Mouse (Mus musculus) embryonic facial prominence, embryonic 12.5 days (tissue): ENCODE data around the gene Pik3cb. TPM values are rescaled to one million over a fixed set of nuclear protein-coding genes. Genes with fewer than 3 reads are reported as not detected.
A peak's percentile ranks its signal among the peaks of the same experiment; 100 is the strongest.

Experiments
- ATAC-seq: fragments of 200-750 bp; cut with Nextera tagmentation; 2 replicates; pipeline ENCODE4 v1.8.0; 2017; ENCODE audit not compliant: insufficient number of reproducible peaks, insufficient read depth, low FRiP score, low TSS enrichment
- H3K27ac ChIP-seq: fragments of 300-500 bp; sonication (generic); 2 replicates; pipeline ENCODE4 v1.5.1; 2016; ENCODE audit warnings: mild to moderate bottlenecking
- H3K27me3 ChIP-seq: fragments of 300-500 bp; sonication (generic); 2 replicates; pipeline ENCODE4 v1.6.1; 2016; ENCODE audit warnings: mild to moderate bottlenecking, moderate library complexity
- H3K36me3 ChIP-seq: fragments of 300-500 bp; sonication (generic); 2 replicates; pipeline ENCODE4 v1.6.1; 2016; ENCODE audit warnings: mild to moderate bottlenecking
- H3K4me1 ChIP-seq: fragments of 300-500 bp; sonication (generic); 2 replicates; pipeline ENCODE4 v1.6.1; 2016
- H3K4me2 ChIP-seq: fragments of 300-500 bp; sonication (generic); replicated peaks from 2 replicates; pipeline ENCODE4 v1.6.1; 2016; ENCODE audit warnings: mild to moderate bottlenecking, moderate library complexity
- H3K4me3 ChIP-seq: fragments of 300-500 bp; sonication (generic); 2 replicates; pipeline ENCODE4 v1.5.1; 2016; ENCODE audit warnings: mild to moderate bottlenecking
- H3K9ac ChIP-seq: fragments of 300-500 bp; sonication (generic); 2 replicates; pipeline ENCODE4 v1.6.1; 2016; ENCODE audit warnings: mild to moderate bottlenecking, moderate library complexity
- H3K9me3 ChIP-seq: fragments of 300-500 bp; sonication (generic); 2 replicates; pipeline ENCODE4 v1.6.1; 2016; ENCODE audit warnings: mild to moderate bottlenecking, moderate library complexity
- WGBS: fragments of 180-500 bp; shearing (Covaris S2); methylation state at CpG from one replicate; pipeline ENCODE4 v1.1.7; 2016; 5-methylcytosine and 5-hydroxymethylcytosine counted together
- polyA plus RNA-seq: library from polyadenylated mRNA; unstranded; fragments of >200 nt; fragmentation: Nextera tagmentation; extraction: Ambion mirVana; gene quantifications from 2 replicates; pipeline ENCODE4 v1.2.1, GENCODE M21; 2016

Gene Pik3cb
- polyA plus RNA-seq, 1 experiment from 2014 or later = 2.5 TPM

DNA sequence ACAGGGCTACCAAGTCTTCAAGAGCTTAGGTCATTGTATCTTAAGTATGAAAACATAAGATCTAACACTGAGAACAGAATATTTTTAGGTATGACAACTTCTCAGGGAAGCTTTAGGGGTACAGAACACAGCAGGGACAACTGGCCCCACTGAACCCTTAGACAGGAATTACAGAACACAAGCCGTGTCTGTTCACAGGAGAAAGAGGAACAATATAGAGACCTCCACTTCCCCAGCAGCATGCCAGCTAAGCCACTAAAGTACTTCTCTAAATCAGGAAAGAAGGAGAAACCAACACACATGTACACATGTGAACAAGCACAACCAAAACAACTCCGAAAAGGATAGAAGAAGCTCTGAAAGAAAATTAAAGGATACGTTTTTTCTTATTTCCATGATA lies 30.8 kb downstream of the Pik3cb start:
- WGBS = 78% methylated on average over 3 of the region's 3 CpGs
- Histone ChIP-seq H3K4me3 (no peak overlapping the region), H3K27me3 (no peaks in the 10 kb centered on the region), H3K9ac (no peak overlapping the region), H3K9me3 (no peaks in the 10 kb centered on the region), H3K4me1 (peaks cover 12% of the 10 kb centered on the region), H3K27ac (no peak overlapping the region), H3K4me2 (no peak overlapping the region), H3K36me3 (peaks cover 2% of the 10 kb centered on the region; the same call in 1 of the 2 replicates)
- ATAC-seq = no peak

DNA sequence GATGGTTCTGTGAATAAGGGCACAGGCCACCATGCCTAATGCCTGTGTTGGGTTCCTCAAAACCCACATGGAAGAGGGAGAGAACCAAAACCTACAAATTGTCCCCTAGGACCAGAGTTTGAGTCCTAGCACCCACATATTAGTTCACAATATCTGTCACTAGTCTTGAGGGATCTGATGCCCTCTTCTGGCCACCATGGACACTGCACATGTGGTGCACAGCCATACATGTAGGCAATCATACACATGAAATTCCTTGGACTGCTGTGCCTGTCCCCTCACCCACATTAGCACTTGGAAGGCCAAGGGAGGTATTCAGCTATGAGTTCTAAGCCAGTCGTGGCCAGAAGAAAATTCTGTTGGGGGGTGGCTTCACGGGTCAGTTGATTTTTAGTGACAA lies 36.0 kb downstream of the Pik3cb start:
- Histone ChIP-seq H3K36me3 (peaks cover 4% of the 10 kb centered on the region), H3K9me3 (no peaks in the 10 kb centered on the region), H3K27ac (no peak overlapping the region), H3K9ac (no peak overlapping the region), H3K4me1 (no peaks in the 10 kb centered on the region), H3K4me2 (no peak overlapping the region), H3K27me3 (no peaks in the 10 kb centered on the region), H3K4me3 (no peak overlapping the region)
- 91% methylated on average over 2 of the region's 2 CpGs for WGBS
- ATAC-seq = no peak

DNA sequence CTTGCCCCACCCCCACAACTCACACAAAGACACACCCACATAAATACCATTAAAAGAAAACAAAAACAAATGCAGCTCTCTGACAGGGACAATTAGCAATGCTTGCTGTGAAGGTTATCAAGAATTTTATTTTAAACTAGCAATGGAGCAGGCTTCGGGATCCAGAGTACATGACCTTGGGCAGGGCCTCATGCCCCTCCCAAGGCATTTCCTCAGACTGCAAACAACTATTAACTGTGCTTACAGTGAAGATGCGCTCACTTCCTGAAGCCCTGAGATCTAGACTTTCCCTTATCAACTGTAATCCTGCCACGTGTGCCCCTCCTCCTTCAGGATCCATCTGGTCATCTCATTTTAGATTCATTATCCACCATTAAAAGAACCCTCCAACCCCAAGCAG lies 36.6 kb downstream of the Pik3cb start:
- H3K27ac ChIP-seq = no peak overlapping the region
- no peak overlapping the region for H3K9ac ChIP-seq
- no peak overlapping the region for H3K4me3 ChIP-seq
- peaks cover under 1% of the 10 kb centered on the region; the same call in 1 of the 2 replicates for H3K4me1 ChIP-seq
- no peak overlapping the region for H3K4me2 ChIP-seq
- ATAC-seq = no peak
- no peaks in the 10 kb centered on the region for H3K9me3 ChIP-seq
- WGBS = 80% methylated on average over 3 of the region's 3 CpGs
- H3K27me3 ChIP-seq = no peaks in the 10 kb centered on the region
- peaks cover 4% of the 10 kb centered on the region for H3K36me3 ChIP-seq

DNA sequence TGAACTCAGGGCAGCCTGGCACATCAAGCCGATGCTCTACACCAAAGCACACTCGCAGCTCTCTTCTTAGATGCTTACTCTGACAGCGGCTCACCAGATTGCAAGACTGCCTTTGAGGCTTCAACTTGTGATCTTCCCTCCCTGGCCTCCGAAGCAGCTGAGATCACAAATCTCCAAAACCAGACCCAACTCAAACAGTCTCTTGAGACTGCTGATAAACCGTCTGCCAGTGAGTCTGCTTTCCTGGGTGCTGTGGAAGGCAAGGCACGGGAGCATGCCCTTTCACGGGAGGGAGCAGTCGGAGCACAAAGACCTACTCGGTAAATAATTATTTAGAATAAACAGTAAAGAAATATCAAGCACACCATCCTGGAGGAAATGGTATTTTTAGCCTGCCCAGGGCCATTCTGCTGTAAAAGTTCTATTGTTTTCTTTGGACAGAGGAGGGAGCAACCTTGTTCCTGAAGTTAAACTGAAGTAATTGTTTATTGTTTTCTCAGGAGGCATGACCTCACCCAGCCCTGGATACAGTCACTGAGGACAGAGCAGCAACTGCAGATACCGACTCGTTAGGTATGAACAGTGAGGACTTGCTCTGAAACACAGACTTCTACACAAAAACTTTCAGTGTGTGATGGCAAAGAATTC lies 41.8 kb downstream of the Pik3cb start:
- Histone ChIP-seq H3K9ac (0 out of 2 replicates have a peak overlapping the region, but pooled peaks have one; percentile 19), H3K9me3 (no peaks in the 10 kb centered on the region), H3K36me3 (no peaks in the 10 kb centered on the region), H3K4me2 (no peak overlapping the region), H3K27ac (no peak overlapping the region), H3K27me3 (no peaks in the 10 kb centered on the region), H3K4me1 (peaks cover 8% of the 10 kb centered on the region), H3K4me3 (no peak overlapping the region)
- ATAC-seq = no peak
- WGBS = 27% methylated on average over 11 of the region's 11 CpGs

DNA sequence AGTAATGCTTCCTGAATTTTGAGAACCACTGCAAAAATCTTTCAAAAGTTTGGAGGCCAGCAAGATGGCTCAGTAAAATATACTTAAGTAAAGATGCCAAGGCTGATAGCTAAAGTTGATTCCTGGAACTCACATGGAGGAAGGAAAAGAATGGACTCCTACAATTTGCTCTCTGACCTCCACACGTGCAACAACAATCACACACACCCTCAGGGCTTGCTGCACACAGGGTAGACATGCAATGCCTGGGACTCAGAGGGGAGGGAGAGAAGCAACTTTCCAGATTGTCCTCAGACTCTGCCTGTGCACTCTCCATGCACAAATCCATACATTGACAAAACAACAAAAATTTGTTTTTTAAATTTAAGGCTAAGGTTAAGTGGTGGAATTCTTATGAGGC lies 42.8 kb downstream of the Pik3cb start:
- H3K4me2 ChIP-seq = no peak overlapping the region
- no peaks in the 10 kb centered on the region for H3K36me3 ChIP-seq
- no peaks in the 10 kb centered on the region for H3K9me3 ChIP-seq
- H3K27ac ChIP-seq = no peak overlapping the region
- WGBS = 15% methylated on average over 1 of the region's 1 CpGs
- no peak overlapping the region for H3K9ac ChIP-seq
- H3K4me3 ChIP-seq = no peak overlapping the region
- peaks cover 8% of the 10 kb centered on the region for H3K4me1 ChIP-seq
- H3K27me3 ChIP-seq = no peaks in the 10 kb centered on the region
- no peak for ATAC-seq

DNA sequence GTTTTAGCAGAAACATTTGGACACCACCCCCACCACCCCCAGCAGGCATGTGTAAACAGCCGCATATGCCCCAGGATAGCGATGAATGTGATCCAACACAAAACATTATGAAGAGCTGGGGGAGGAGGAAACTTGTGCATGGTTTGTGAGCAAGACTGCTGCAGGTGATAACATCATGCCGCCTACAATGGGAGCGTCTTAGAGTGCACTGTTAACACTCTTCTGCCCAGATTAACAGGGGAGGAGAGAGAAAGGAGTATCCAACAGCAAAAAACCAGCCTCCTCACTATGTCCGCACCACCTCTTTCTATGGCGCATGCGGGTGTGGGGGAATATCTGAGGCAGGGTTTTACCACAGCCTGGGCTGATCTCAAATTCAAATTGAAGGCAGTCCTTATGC lies 45.2 kb downstream of the Pik3cb start:
- H3K36me3 ChIP-seq = no peaks in the 10 kb centered on the region
- ATAC-seq = no peak
- WGBS = 91% methylated on average over 7 of the region's 7 CpGs
- H3K9ac ChIP-seq = no peak overlapping the region
- H3K4me2 ChIP-seq = no peak overlapping the region
- H3K9me3 ChIP-seq = no peaks in the 10 kb centered on the region
- no peaks in the 10 kb centered on the region for H3K27me3 ChIP-seq
- no peak overlapping the region for H3K4me3 ChIP-seq
- H3K4me1 ChIP-seq = peaks cover 8% of the 10 kb centered on the region
- H3K27ac ChIP-seq = no peak overlapping the region

DNA sequence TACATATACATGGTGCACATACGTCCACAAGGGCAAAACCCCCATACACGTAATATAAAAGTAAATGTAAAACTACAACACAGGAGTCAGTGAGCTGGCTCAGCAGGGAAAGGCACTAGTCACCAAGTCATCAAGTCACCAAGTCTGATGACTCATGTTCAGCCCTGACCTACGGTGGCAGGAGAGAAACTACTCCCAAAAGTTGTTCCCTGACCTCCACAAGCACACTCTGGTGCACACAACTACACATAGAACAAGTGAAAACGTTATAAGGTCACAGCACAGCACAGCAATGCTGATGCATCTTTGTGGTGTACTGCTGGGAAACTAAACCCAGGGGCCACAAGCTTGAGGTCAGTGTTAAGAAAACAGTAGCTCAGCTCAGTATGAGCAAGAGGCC lies 49.9 kb downstream of the Pik3cb start:
- no peaks in the 10 kb centered on the region for H3K27me3 ChIP-seq
- no peaks in the 10 kb centered on the region for H3K36me3 ChIP-seq
- ATAC-seq = no peak
- no peaks in the 10 kb centered on the region for H3K9me3 ChIP-seq
- no peak overlapping the region for H3K4me2 ChIP-seq
- H3K4me1 ChIP-seq = no peaks in the 10 kb centered on the region
- H3K4me3 ChIP-seq = no peak overlapping the region
- 88% methylated on average over 4 of the region's 4 CpGs for WGBS
- no peak overlapping the region for H3K27ac ChIP-seq
- no peak overlapping the region for H3K9ac ChIP-seq

DNA sequence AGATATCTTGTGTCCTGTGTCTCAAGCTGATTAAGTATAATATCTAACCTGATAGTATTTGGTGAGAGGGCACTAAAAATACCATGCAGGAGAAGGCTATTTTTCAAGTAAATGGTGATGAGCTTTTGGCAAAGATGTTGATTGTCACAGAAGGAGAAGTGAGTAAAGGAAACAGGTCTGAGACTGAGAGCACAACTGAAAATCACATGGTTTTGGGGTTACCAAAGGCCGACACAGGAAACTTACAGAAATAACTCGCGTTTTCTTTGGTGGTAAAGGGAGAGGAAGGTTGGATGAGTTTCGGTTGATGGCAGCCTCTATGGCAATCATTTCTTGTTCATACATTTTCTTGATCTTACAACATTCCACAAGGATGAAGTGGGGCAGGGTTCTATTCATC lies 50.5 kb downstream of the Pik3cb start:
- no peak overlapping the region for H3K9ac ChIP-seq
- no peaks in the 10 kb centered on the region for H3K4me1 ChIP-seq
- no peak overlapping the region for H3K4me3 ChIP-seq
- WGBS = 90% methylated on average over 4 of the region's 4 CpGs
- H3K9me3 ChIP-seq = no peaks in the 10 kb centered on the region
- H3K27me3 ChIP-seq = no peaks in the 10 kb centered on the region
- H3K27ac ChIP-seq = no peak overlapping the region
- H3K4me2 ChIP-seq = no peak overlapping the region
- H3K36me3 ChIP-seq = no peaks in the 10 kb centered on the region
- no peak for ATAC-seq

DNA sequence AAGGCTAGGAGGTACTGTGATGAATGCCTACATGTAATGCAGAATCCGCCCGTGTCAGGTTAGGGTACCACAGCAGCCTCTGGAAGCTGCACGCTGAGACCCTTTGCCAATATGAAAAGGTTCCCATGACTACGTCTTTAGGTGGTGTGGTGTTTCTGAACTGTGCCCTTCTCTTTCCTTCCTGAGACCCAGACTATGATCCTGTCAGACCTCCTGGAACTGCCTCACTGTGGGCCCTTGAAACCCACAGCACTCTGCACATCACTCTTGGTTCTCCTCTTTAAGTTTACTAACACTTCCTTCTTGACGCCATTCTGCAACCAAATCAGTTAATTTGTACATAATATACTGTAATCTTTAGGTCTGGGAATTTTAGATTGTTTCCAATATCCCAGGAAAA lies 58.7 kb downstream of the Pik3cb start:
- Histone ChIP-seq H3K36me3 (no peaks in the 10 kb centered on the region), H3K27ac (no peak overlapping the region), H3K4me3 (no peak overlapping the region), H3K9me3 (no peaks in the 10 kb centered on the region), H3K4me2 (no peak overlapping the region), H3K4me1 (no peaks in the 10 kb centered on the region), H3K9ac (no peak overlapping the region), H3K27me3 (no peaks in the 10 kb centered on the region)
- ATAC-seq = no peak
- 92% methylated on average over 5 of the region's 5 CpGs for WGBS

DNA sequence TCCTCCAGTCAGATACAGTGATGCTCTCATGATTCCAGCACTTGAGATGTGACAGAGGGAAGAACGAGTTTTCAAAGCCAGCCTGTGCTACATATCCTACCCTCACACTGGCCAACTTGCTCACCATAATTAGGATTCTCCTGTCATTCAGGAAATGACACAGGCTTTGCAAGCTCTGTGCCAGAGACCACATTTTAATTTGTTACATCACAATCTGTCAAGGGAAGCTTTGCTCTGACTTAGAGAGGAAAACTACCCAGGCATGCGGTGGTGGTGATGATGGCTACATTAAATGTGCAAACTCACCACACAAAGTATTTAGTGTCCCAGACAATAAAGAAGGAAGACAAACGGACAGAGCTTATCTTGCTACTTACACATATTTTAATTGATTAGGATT lies 59.1 kb downstream of the Pik3cb start:
- Histone ChIP-seq H3K36me3 (no peaks in the 10 kb centered on the region), H3K27me3 (no peaks in the 10 kb centered on the region), H3K4me3 (no peak overlapping the region), H3K9me3 (no peaks in the 10 kb centered on the region), H3K4me2 (no peak overlapping the region), H3K4me1 (no peaks in the 10 kb centered on the region), H3K27ac (no peak overlapping the region), H3K9ac (no peak overlapping the region)
- ATAC-seq = no peak
- WGBS = 78% methylated on average over 3 of the region's 3 CpGs

DNA sequence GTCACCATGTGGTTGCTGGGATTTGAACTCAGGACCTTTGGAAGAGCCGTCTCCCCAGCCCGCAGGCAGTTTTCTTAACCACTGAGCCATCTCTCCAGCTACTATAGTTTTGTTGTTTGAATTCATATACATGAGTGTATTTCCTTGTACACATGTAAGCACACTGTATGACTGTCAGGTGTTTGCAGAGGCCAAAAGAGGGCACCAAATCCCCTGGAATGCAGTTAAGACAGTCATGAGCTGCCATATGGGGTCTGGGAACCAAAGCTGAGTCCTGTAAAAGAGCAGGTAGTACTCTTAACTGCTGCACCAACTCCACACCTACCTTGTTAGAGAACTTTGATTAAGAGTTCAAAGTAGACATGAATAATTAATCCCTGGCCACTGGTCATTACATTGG lies 59.8 kb downstream of the Pik3cb start:
- Histone ChIP-seq H3K27ac (no peak overlapping the region), H3K27me3 (no peaks in the 10 kb centered on the region), H3K4me2 (no peak overlapping the region), H3K36me3 (no peaks in the 10 kb centered on the region), H3K9ac (no peak overlapping the region), H3K9me3 (no peaks in the 10 kb centered on the region), H3K4me1 (no peaks in the 10 kb centered on the region), H3K4me3 (no peak overlapping the region)
- 98% methylated on average over 2 of the region's 2 CpGs for WGBS
- no peak for ATAC-seq

DNA sequence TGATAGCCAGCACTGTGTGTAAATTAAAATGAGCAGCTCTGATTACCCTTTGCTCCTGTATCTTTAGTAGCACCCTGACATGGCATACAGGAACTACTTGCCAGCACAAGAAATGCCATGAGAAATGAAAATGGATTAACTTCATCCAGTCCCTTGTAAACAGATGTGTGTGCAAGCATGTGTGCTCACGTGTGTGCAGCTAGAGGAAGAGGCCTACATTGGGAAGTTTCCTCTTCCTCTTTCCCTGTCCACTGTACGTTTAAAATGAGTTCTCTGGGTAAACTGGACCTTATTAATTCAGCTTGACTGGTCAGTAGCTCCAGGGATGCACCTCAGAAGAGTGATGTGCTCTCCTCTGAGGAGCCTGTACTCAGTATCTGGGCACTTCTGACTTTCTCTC lies 66.0 kb downstream of the Pik3cb start:
- Histone ChIP-seq H3K27me3 (no peaks in the 10 kb centered on the region), H3K27ac (no peak overlapping the region), H3K4me1 (no peaks in the 10 kb centered on the region), H3K9me3 (no peaks in the 10 kb centered on the region), H3K4me3 (no peak overlapping the region), H3K9ac (no peak overlapping the region), H3K36me3 (0 out of 2 replicates have a peak, but pooled peaks cover 3% of the 10 kb centered on the region), H3K4me2 (no peak overlapping the region)
- ATAC-seq = no peak
- 82% methylated on average over 2 of the region's 2 CpGs for WGBS

DNA sequence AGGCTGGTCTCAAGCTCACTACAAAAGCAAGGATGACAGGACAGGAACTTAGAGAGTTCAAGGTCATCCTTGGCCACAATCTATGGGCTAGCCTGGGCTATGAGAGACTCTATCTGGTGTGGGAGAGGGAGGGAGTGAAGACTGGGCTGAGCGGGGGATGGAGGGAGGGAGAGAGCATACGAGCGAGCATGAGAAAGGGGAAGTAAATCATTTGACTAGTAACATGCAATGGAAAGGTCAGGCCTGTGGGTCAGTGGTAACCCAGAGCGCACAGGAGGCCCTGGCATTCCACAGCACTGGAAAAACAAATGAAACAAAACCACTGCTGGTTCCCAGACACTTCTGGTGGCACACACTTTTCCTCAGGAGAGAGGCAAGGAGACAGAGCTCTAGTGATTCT lies 67.9 kb downstream of the Pik3cb start:
- Histone ChIP-seq H3K36me3 (0 out of 2 replicates have a peak, but pooled peaks cover 6% of the 10 kb centered on the region), H3K9ac (no peak overlapping the region), H3K27me3 (no peaks in the 10 kb centered on the region), H3K4me2 (no peak overlapping the region), H3K4me1 (no peaks in the 10 kb centered on the region), H3K4me3 (no peak overlapping the region), H3K27ac (no peak overlapping the region), H3K9me3 (no peaks in the 10 kb centered on the region)
- WGBS = 50% methylated on average over 4 of the region's 4 CpGs
- ATAC-seq = no peak
